Mouse (Mus musculus) megakaryocyte, adult 5-6 weeks (primary cell): Measurements from ENCODE around the gene Rab7. TPM values are rescaled to one million over a fixed set of nuclear protein-coding genes. Genes with fewer than 3 reads are reported as not detected.
A peak's percentile ranks its signal among the peaks of the same experiment; 100 is the strongest.

Source experiments
- ATAC-seq: 2 replicates; pipeline ENCODE4 v1.8.0; 2016; ENCODE audit warnings: mild to moderate bottlenecking, inconsistent platforms; ENCODE audit not compliant: poor library complexity, severe bottlenecking
- total RNA-seq, 2 experiments: library from RNA; stranded (forward) in 1 of 2; stranded (reverse) in 1 of 2; fragments of 153-499, 151-499 nt in 1 of 2; fragments of 221-1000, 200-1000 nt in 1 of 2; gene quantifications; 2 replicates each; pipeline versions ENCODE4 v1.2.3 to v1.2.4; 2015 to 2017

Rab7 gene
- total RNA-seq (2015) (429 and 450 TPM in 2 replicates), total RNA-seq (2017) (132 and 169 TPM in 2 replicates)

DNA sequence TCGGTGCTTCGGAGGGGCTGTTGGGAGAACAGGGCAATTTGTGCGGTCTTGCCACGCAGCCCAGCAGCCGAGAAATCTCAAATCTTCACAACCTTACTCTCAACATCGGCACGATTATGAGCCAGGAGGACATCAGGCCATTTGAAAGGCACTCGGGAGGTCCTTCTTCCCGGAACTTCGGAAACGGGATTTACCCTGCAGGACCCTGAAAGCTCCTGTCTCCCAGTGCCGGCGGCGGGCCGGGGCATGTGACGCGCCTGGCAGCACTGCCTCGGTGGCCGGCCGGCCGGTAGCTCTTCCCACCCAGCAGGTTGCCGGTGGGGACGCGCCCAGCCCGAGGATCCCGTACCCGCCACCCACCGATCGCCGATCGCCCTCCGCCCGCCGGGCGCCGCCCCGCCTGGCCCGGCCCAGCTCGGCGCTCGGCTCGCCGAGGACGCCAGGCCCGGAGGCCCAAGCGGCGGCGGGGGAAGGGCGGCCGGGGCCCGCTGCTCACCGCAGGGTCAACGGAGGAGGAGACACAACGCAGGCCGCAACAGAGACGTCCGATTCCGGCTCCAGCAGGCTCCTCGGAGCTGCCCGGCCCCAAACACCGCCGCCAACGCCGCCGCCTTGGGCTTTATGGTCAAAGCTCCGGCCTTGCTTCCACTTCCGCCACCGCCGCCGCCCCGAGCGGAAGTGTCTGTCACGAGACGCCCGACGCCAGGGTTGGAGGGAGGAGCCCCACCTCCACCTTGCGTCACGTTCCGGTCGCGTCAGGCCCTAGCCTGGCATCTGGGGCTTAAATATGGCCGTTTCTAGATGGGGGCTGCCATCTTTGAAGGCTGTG is at the start of gene Rab7:
TSS of gene Rab7 (minus strand) at position 694 of the 829 bp plus-strand sequence.
- ATAC-seq = peak; percentile 94

DNA sequence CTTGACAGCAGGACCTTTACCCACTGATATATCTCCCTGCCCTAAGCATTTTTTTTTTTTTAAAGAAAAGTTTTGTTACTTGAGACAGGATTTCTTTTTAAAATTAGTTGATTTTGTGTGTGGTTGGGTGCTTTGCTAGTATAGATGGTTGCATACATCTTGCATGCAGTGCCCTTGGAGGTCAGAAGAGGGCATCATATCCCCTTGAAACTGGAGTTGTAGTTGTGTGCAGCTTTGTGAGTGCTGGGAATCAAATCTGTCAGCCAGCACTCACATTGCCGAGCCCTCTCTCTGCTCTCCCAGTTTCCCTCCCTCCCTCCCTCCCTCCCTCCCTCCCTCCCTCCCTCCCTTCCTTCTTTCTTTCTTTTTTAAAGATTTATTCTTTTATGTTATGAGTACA is 43.9 kb upstream of the Rab7 start:
- ATAC-seq = no peak

DNA sequence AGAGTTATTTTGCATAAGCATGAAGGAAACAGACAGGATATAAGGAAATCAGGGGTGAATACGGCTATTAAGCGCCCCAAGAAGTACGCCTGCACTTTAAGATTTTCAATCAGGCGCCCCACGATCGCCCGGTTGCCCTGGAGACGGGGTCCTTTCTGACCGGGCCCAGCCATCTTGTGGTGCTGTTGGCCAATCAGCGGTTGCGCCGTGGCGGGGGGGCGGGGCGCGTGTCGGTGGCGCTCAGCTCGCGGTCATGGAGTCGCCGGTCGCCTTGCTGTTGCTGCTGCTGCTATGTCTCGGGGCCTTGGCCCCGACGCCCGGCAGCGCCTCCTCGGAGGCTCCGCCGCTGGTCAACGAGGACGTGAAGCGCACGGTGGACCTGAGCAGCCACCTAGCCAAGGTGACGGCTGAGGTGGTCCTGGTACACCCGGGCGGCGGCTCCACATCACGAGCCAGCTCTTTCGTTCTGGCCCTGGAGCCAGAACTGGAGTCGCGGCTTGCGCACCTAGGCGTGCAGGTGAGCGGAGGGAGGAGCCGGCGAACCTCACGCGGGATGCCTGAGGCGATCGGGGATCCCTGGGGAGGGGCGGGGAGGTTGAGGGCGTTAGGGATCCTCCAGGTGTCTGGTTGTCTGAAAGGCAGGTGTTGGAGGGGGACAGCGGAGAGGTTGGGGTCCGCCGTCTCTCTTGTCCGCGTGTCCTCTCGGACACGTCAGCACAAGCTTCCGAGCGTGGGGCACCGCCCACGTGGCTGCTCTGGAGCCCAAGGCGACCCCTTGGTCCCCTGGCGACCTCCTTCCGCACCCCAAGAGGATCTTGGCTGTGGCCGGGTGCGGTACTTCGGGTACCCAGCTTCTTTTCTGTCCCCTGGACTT is 39.4 kb upstream of the Rab7 start, which contains the start of gene Rpn1:
TSS of gene Rpn1 (plus strand) at position 205 of the 874 bp plus-strand sequence.
- ATAC-seq = peak; percentile 100

GRCm38 (mm10) chr6:88083672-88084071 is 38.6 kb upstream of the Rab7 start:
- no peak for ATAC-seq

- ATAC-seq = no peak
Observed at GRCm38 (mm10) chr6:88083095-88083494, 38.0 kb upstream of the Rab7 start.

GRCm38 (mm10) chr6:88075960-88076517 is 31.0 kb upstream of the Rab7 start:
- no peak for ATAC-seq

GRCm38 (mm10) chr6:88074752-88075554 is 29.9 kb upstream of the Rab7 start:
- ATAC-seq = peak; percentile 97

DNA sequence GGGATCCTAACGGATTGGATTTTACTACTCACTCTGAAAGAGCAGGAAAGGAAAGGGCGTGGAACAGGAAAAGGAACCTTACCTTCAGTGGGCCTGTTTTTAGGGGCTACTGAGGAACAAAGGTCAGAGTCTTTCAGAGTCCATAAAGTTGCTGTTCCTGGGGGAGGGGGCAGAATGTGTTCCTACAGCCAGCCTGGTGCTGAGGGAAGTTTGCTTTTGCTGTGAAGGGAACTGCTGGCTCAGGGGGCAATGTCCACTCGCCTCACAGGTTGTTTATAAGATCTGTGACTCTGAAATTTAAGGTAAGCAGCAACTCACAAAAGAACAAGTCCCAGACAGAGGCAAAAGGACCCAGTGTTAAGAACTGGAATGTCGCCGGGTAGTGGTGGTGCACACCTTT is 26.1 kb upstream of the Rab7 start:
- no peak for ATAC-seq

DNA sequence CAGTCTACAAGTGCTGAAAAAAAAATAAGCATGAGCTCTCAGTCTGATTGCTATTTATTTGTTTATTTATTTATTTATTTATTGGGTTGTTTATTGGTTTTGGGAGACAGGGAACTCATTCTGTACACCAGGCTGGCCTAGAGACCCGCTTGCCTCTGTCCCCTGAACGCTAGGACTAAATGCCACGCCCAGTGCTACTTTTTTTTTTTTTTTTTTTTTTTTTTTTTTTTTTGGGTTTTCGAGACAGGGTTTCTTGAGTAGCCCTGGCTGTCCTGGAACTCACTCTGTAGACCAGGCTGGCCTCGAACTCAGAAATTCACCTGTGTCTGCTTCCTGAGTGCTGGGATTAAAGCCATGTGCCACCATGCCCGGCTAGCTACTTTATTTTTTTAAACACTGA is 25.4 kb upstream of the Rab7 start:
- ATAC-seq = no peak

DNA sequence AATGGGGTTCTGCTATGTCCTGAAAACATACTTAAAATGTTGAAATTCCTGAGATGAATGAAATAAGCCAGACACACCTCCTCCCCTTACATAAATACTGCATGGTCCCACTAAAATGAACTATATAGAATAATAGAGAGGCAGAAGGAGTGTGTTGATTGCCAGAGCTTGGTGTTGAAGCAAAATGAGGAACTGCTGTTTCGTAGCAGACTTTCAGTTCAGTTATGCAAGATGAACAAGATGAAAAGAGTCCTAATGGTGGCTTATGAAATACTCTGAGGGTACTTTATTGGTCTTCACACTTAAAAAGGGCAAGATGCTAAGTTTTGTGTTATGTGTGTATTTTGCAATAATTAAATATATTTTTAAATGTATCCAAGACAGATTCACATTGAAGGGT is 23.7 kb upstream of the Rab7 start:
- peak; percentile 67 for ATAC-seq

DNA sequence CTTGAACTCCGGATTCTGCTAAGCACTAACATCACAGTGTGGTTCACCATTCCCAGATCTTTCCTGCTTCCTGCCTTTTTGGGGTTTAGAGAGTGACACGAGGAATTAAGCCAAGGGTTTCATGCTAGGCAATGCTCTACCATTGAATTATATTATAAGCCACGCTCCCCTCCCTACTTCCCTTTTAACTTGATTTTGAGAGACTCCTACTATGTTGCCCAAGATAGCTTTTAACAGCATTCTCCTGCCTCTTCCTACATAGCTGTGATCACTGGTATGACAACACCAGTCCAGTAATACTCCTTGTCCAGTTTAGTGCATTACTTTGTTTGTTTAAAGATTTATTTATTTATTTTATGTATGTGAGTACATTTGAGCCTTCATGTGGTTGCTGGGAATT is 22.7 kb upstream of the Rab7 start:
- ATAC-seq = peak; percentile 61

- ATAC-seq = no peak
Observed at GRCm38 (mm10) chr6:88065968-88066367, 20.9 kb upstream of the Rab7 start.

DNA sequence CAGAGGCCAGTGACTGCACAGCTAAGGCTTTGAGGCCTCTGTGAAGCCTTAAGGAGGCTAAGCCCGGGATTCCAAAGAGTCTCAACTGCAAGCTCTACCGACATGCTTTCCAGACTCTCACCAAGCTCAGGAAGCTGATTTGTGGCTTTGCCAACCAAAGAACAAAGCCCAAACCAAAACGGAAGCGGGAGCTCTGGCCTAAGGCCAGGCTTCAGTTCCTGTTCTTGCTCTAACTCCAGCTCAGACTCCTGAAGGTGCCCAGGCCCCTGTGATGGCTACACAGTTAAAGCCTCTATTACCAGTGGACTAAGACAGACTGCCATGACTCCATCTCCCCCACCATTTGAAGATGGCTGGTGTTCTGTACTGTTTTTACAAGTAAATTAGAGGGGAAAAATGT is 20.0 kb upstream of the Rab7 start:
- peak; percentile 31; the same call in 1 of the 2 replicates for ATAC-seq

DNA sequence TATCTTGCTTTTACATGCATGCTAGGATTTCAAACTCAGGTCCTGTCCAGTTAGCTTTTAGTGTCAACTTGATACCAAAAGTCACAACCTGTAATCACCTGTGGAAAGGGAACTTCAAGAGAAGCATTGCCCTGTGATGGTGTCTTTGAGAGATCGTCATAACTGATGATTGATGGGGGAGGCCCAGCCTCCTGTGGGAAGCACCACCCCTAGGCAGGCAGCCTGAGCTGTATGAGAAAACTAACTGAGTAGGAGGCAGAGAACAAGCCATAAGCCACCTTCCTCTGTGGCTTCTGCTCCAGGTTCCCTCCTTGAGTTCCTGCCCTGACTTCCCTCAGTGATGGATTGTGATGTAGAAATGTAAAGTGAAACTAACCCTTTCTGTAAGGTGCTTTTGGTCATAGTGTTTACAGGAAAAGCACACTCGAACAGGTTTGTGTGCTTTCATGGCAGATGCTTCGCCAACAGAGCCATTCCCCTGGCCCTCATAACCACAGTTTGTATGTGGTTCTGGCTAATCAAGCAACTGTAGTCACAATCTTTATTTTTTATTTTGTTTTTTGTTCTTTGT is 19.1 kb upstream of the Rab7 start:
- ATAC-seq = 0 out of 2 replicates have a peak, but pooled peaks have one; percentile 11

- no peak for ATAC-seq
Observed at GRCm38 (mm10) chr6:88062398-88062797, 17.3 kb upstream of the Rab7 start.

GRCm38 (mm10) chr6:88061406-88061805 is 16.3 kb upstream of the Rab7 start:
- no peak for ATAC-seq

GRCm38 (mm10) chr6:88060602-88061001 is 15.5 kb upstream of the Rab7 start:
- ATAC-seq = peak; percentile 97

GRCm38 (mm10) chr6:88059903-88060302 is 14.8 kb upstream of the Rab7 start:
- no peak for ATAC-seq

- no peak for ATAC-seq
Observed at GRCm38 (mm10) chr6:88056866-88057265, 11.8 kb upstream of the Rab7 start.

- ATAC-seq = no peak
Observed at GRCm38 (mm10) chr6:88055663-88056062, 10.6 kb upstream of the Rab7 start.
